Mouse (Mus musculus) left cerebral cortex, postnatal 14 days (tissue): Measurements from ENCODE around the gene Pole3. TPM values are rescaled to one million over a fixed set of nuclear protein-coding genes. Genes with fewer than 3 reads are reported as not detected.
"Not testable (repeated sequence)": the region's sequence is repeated elsewhere in the genome, so short reads cannot be mapped to it uniquely, and the experiment has no call there.

Source experiments
- DNase-seq, 2 experiments: peaks; one replicate each; pipeline ENCODE4 v3.0.0; 2021 to 2022; ENCODE audit warnings: low spot score in 2 of 2, mixed read lengths in 1 of 2
- intact Hi-C: fragments of 180-260 bp; cut with DNase I; formaldehyde crosslinking; loops from one replicate; pipeline ENCODE4 v1.15.1; 2025
- total RNA-seq, 2 experiments: library from RNA; stranded (reverse); gene quantifications; 2 replicates each; pipeline ENCODE4 v1.2.3; 2021

Gene Pole3
- total RNA-seq, 2 experiments from 2014 or later, result 19.5 to 24.4 TPM

GRCm38 (mm10) chr4:62500799-62501198, 24.1 kb downstream of the Pole3 start:
- no peak for DNase-seq
- intact Hi-C loops, result loop anchor here (5.0 kb wide), 1 partner anchor 43 kb away; no protein-coding TSS in a partner anchor

- intact Hi-C loops, result no loop called here
- peak; percentile 69 to 85 for DNase-seq
Measured at GRCm38 (mm10) chr4:62496815-62497214, 28.1 kb downstream of the Pole3 start.

GRCm38 (mm10) chr4:62495946-62496345, 28.9 kb downstream of the Pole3 start:
- intact Hi-C loops, result no loop called here
- DNase-seq, result no peak

GRCm38 (mm10) chr4:62494230-62494629, 30.6 kb downstream of the Pole3 start:
- intact Hi-C loops, result no loop called here
- no peak for DNase-seq

- DNase-seq, result peak; percentile 37 to 63
Measured at GRCm38 (mm10) chr4:62492682-62493081, 32.2 kb downstream of the Pole3 start.

GRCm38 (mm10) chr4:62487914-62488313, 37.0 kb downstream of the Pole3 start:
- no peak for DNase-seq
- intact Hi-C loops, result no loop called here

More at GRCm38 (mm10) chr4:62492682-62493081, 32.2 kb downstream of the Pole3 start:
- intact Hi-C loops, result no loop called here

GRCm38 (mm10) chr4:62487172-62487571, 37.7 kb downstream of the Pole3 start:
- intact Hi-C loops, result no loop called here
- DNase-seq, result no peak

- DNase-seq, result no peak
- intact Hi-C loops, result no loop called here
Measured at GRCm38 (mm10) chr4:62486162-62486696, 38.6 kb downstream of the Pole3 start.

GRCm38 (mm10) chr4:62485450-62486161, 39.3 kb downstream of the Pole3 start:
- intact Hi-C loops, result no loop called here

GRCm38 (mm10) chr4:62484928-62485327, 39.9 kb downstream of the Pole3 start:
- DNase-seq, result no peak
- intact Hi-C loops, result no loop called here

More at GRCm38 (mm10) chr4:62485450-62486161, 39.3 kb downstream of the Pole3 start:
- DNase-seq, result no peak

- intact Hi-C loops, result no loop called here
Measured at GRCm38 (mm10) chr4:62480709-62481605, 43.9 kb downstream of the Pole3 start.

GRCm38 (mm10) chr4:62479937-62480708, 44.7 kb downstream of the Pole3 start, which contains the start of gene Bspry:
Gene Bspry, plus strand, starts transcription at chr4:62480053.
- intact Hi-C loops, result no loop called here
- DNase-seq, result no peak

More at GRCm38 (mm10) chr4:62480709-62481605, 43.9 kb downstream of the Pole3 start:
- no peak for DNase-seq

- intact Hi-C loops, DNase-seq: not testable (repeated sequence)
Measured at GRCm38 (mm10) chr4:62479593-62479936, 45.3 kb downstream of the Pole3 start.

- intact Hi-C loops, result no loop called here
- DNase-seq, result no peak
Measured at GRCm38 (mm10) chr4:62477542-62478244, 47.2 kb downstream of the Pole3 start.

- intact Hi-C loops, result no loop called here
Measured at GRCm38 (mm10) chr4:62475793-62476192, 49.1 kb downstream of the Pole3 start.

GRCm38 (mm10) chr4:62475131-62475530, 49.7 kb downstream of the Pole3 start:
- intact Hi-C loops, result no loop called here
- no peak for DNase-seq

More at GRCm38 (mm10) chr4:62475793-62476192, 49.1 kb downstream of the Pole3 start:
- DNase-seq, result no peak
